Mouse (Mus musculus) left cerebral cortex, postnatal 10 days (tissue): ENCODE data around the gene Htra1. TPM values are rescaled to one million over a fixed set of nuclear protein-coding genes. Genes with fewer than 3 reads are reported as not detected.

Experiments used
- DNase-seq, 2 experiments: peaks; one replicate each; pipeline ENCODE4 v3.0.0; 2021 to 2022; ENCODE audit warnings: low spot score in 2 of 2, mixed read lengths in 1 of 2; ENCODE audit errors: extremely low spot score in 1 of 2
- intact Hi-C: fragments of 180-260 bp; cut with DNase I; formaldehyde crosslinking; loops from one replicate; pipeline ENCODE4 v1.15.1; 2025
- total RNA-seq, 2 experiments: library from RNA; stranded (reverse); gene quantifications; 2 replicates each; pipeline ENCODE4 v1.2.3; 2021

Htra1 gene
- 100 to 1,000 TPM; 139 to 187 TPM for total RNA-seq

- DNase-seq, result peak; percentile 73 to 89
- intact Hi-C loops, result loop anchor here (5.0 kb wide), 1 partner anchor 46 kb away; no protein-coding TSS in a partner anchor
Observed at GRCm38 (mm10) chr7:130935793-130936471, at the start of gene Htra1. TSS of gene Htra1 (plus strand) at chr7:130936111.

- intact Hi-C loops, result no loop called here
- no peak for DNase-seq
Observed at GRCm38 (mm10) chr7:130886246-130886645, 49.7 kb upstream of the Htra1 start.

GRCm38 (mm10) chr7:130887946-130888345 is 48.0 kb upstream of the Htra1 start:
- peak in 1 of 2 experiments; percentile 62 for DNase-seq

GRCm38 (mm10) chr7:130890871-130891270 is 45.0 kb upstream of the Htra1 start:
- intact Hi-C loops, result no loop called here
- DNase-seq, result no peak

More at GRCm38 (mm10) chr7:130887946-130888345, 48.0 kb upstream of the Htra1 start:
- intact Hi-C loops, result no loop called here

GRCm38 (mm10) chr7:130892973-130893372 is 42.9 kb upstream of the Htra1 start:
- peak; percentile 28 to 40 for DNase-seq
- intact Hi-C loops, result no loop called here

GRCm38 (mm10) chr7:130894931-130895617 is 40.8 kb upstream of the Htra1 start:
- DNase-seq, result no peak
- intact Hi-C loops, result no loop called here

- no peak for DNase-seq
- intact Hi-C loops, result no loop called here
Observed at GRCm38 (mm10) chr7:130895618-130895945, 40.3 kb upstream of the Htra1 start.

- no peak for DNase-seq
- intact Hi-C loops, result no loop called here
Observed at GRCm38 (mm10) chr7:130896064-130896463, 39.8 kb upstream of the Htra1 start.

GRCm38 (mm10) chr7:130897201-130897600 is 38.7 kb upstream of the Htra1 start:
- no peak for DNase-seq
- intact Hi-C loops, result no loop called here

- intact Hi-C loops, result no loop called here
- no peak for DNase-seq
Observed at GRCm38 (mm10) chr7:130898373-130898772, 37.5 kb upstream of the Htra1 start.

GRCm38 (mm10) chr7:130900233-130900848 is 35.6 kb upstream of the Htra1 start:
- intact Hi-C loops, result no loop called here
- DNase-seq, result no peak

GRCm38 (mm10) chr7:130902929-130903328 is 33.0 kb upstream of the Htra1 start:
- intact Hi-C loops, result no loop called here
- DNase-seq, result no peak

- peak in 1 of 2 experiments; percentile 42 for DNase-seq
- intact Hi-C loops, result no loop called here
Observed at GRCm38 (mm10) chr7:130903505-130904074, 32.3 kb upstream of the Htra1 start.

- DNase-seq, result no peak
Observed at GRCm38 (mm10) chr7:130904571-130905365, 31.1 kb upstream of the Htra1 start.

GRCm38 (mm10) chr7:130910841-130911240 is 25.1 kb upstream of the Htra1 start:
- DNase-seq, result no peak
- intact Hi-C loops, result loop anchor here (5.0 to 10.0 kb wide), 3 partner anchors 84 to 376 kb away; no protein-coding TSS in a partner anchor

More at GRCm38 (mm10) chr7:130904571-130905365, 31.1 kb upstream of the Htra1 start:
- intact Hi-C loops, result no loop called here

- intact Hi-C loops, result loop anchor here (5.0 to 10.0 kb wide), 4 partner anchors 88 to 380 kb away; partner anchors contain the start of gene Btbd16
- DNase-seq, result peak in 1 of 2 experiments; percentile 53
Observed at GRCm38 (mm10) chr7:130914693-130915363, 21.1 kb upstream of the Htra1 start.

- peak in 1 of 2 experiments; percentile 46 for DNase-seq
- intact Hi-C loops, result loop anchor here (5.0 to 10.0 kb wide), 3 partner anchors 146 to 383 kb away; partner anchors contain the start of gene Btbd16
Observed at GRCm38 (mm10) chr7:130918260-130918659, 17.7 kb upstream of the Htra1 start.
